Mouse (Mus musculus) hindbrain, embryonic 15.5 days (tissue): Measurements from ENCODE around the gene Lifr. TPM values are rescaled to one million over a fixed set of nuclear protein-coding genes. Genes with fewer than 3 reads are reported as not detected.

ENCODE experiments used
- ATAC-seq: fragments of 200-750 bp; cut with Nextera tagmentation; 2 replicates; pipeline ENCODE4 v1.8.0; 2017; ENCODE audit warnings: low read depth, moderate number of reproducible peaks, moderate TSS enrichment; ENCODE audit not compliant: low FRiP score
- H3K27ac ChIP-seq: fragments of 300-500 bp; sonication (generic); replicated peaks from 2 replicates; pipeline ENCODE4 v1.5.1; 2015; ENCODE audit warnings: mild to moderate bottlenecking, inconsistent platforms
- H3K27me3 ChIP-seq: fragments of 300-500 bp; sonication (generic); 2 replicates; pipeline ENCODE4 v1.6.1; 2015; ENCODE audit warnings: control low read depth, inconsistent platforms
- H3K36me3 ChIP-seq: fragments of 300-500 bp; sonication (generic); 2 replicates; pipeline ENCODE4 v1.6.1; 2015; ENCODE audit warnings: control low read depth, inconsistent platforms
- H3K4me1 ChIP-seq: fragments of 300-500 bp; sonication (generic); replicated peaks from 2 replicates; pipeline ENCODE4 v1.6.1; 2015; ENCODE audit warnings: control low read depth, inconsistent platforms
- H3K4me2 ChIP-seq: fragments of 300-500 bp; sonication (generic); 2 replicates; pipeline ENCODE4 v1.6.1; 2015; ENCODE audit warnings: moderate library complexity, mild to moderate bottlenecking, inconsistent platforms
- H3K4me3 ChIP-seq: fragments of 300-500 bp; sonication (generic); 2 replicates; pipeline ENCODE4 v1.5.1; 2015; ENCODE audit warnings: mild to moderate bottlenecking, inconsistent platforms
- H3K9ac ChIP-seq: fragments of 300-500 bp; sonication (generic); 2 replicates; pipeline ENCODE4 v1.6.1; 2015; ENCODE audit warnings: inconsistent platforms
- H3K9me3 ChIP-seq: fragments of 300-500 bp; sonication (generic); 2 replicates; pipeline ENCODE4 v1.6.1; 2016; ENCODE audit warnings: control low read depth, inconsistent platforms
- WGBS: fragments of 180-500 bp; shearing (Covaris S2); methylation state at CpG from one replicate; pipeline ENCODE4 v1.1.7; 2015; 5-methylcytosine and 5-hydroxymethylcytosine counted together
- polyA plus RNA-seq: library from polyadenylated mRNA; unstranded; fragments of >200 nt; fragmentation: Nextera tagmentation; extraction: Ambion mirVana; gene quantifications from 2 replicates; pipeline ENCODE4 v1.2.1, GENCODE M21; 2015

Gene Lifr
- polyA plus RNA-seq, 1 experiment from 2014 or later, result 18.3 TPM

DNA sequence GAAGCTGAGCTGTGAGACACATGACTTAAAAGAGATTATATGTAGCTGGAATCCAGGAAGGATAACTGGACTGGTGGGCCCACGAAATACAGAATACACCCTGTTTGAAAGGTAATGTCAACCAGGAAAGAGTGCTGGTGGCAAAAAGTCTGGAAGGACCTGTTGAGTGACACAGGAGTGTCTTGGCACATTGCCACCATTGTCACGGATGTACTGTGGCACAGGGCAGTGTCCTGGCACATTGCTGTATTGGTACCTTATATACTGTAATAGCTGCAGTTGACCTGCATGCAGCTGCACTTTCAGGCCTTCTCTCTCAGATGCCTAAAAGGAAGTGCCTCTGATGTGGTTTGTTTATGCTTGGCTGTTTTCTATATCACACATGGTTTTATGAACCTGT, 82.5 kb downstream of the Lifr start:
- H3K36me3 ChIP-seq, result peaks cover 10% of the 10 kb centered on the region; the same call in 1 of the 2 replicates
- no peak overlapping the region for H3K4me2 ChIP-seq
- H3K27ac ChIP-seq, result no peak overlapping the region
- H3K9ac ChIP-seq, result no peak overlapping the region
- no peaks in the 10 kb centered on the region for H3K4me1 ChIP-seq
- WGBS, result 58% methylated on average over 2 of the region's 2 CpGs
- no peaks in the 10 kb centered on the region for H3K9me3 ChIP-seq
- no peaks in the 10 kb centered on the region for H3K27me3 ChIP-seq
- ATAC-seq, result no peak
- H3K4me3 ChIP-seq, result no peak overlapping the region

DNA sequence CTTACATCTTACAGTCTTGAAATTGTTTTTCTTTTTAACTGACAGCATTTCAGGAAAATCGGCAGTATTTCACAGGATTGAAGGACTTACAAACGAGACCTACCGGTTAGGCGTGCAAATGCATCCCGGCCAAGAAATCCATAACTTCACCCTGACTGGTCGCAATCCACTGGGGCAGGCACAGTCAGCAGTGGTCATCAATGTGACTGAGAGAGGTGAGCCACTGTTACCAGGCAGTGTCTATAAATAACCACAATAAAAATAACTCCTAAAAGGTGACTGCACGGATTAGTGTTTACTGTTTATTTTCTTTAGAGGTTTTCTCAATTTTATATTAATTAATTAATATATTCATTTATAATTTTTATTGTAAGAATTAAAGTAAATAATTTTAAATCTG, 82.9 kb downstream of the Lifr start:
- 85% methylated on average over 7 of the region's 7 CpGs for WGBS

DNA sequence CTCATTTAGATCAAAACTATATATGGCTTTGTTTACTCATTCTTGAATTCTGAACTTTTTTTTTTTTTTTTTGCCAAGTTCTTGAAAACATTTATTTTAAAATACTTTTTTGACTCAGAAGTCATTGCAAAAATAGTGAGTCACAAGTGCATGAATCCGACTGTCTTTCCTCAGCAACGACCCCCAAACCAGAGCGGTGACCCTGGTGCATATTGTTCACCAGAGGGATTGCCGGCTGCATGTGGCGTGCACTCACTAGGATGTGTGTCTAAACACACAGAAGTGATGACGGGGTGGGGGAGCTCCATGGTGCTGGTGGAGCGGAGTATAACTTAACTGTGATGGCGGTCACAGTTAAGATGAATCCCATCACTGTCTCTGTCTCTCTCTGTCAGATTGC, 83.4 kb downstream of the Lifr start:
- Histone ChIP-seq H3K4me2 (no peak overlapping the region), H3K27ac (no peak overlapping the region), H3K9ac (no peak overlapping the region), H3K4me3 (no peak overlapping the region), H3K4me1 (no peaks in the 10 kb centered on the region), H3K9me3 (no peaks in the 10 kb centered on the region), H3K27me3 (no peaks in the 10 kb centered on the region), H3K36me3 (peaks cover 14% of the 10 kb centered on the region; the same call in 1 of the 2 replicates)
- WGBS, result 87% methylated on average over 8 of the region's 8 CpGs
- no peak for ATAC-seq

More for the DNA sequence above, 82.9 kb downstream of the Lifr start:
- Histone ChIP-seq H3K4me1 (no peaks in the 10 kb centered on the region), H3K36me3 (peaks cover 14% of the 10 kb centered on the region; the same call in 1 of the 2 replicates), H3K27me3 (no peaks in the 10 kb centered on the region), H3K27ac (no peak overlapping the region), H3K4me2 (no peak overlapping the region), H3K4me3 (no peak overlapping the region), H3K9me3 (no peaks in the 10 kb centered on the region), H3K9ac (no peak overlapping the region)
- ATAC-seq, result no peak

DNA sequence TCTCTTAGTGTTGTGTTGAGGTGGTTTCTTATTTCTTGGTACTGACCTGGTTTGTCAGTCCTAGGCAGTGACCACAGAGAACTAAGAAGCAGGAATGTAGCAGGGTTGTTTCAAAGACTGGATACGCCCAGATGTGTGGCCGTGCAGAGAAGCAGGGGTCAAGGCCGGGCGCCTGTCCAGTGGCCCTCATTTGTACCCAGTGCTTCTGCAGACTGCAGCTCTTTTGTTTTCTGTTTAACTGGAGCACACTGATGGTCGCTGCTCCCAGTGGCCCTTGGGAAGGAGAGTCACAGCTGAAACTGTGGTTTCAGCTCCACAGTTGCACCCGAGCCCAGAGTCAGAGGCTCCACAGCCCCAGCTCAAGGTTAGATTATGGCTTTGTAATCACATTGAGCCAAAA, 90.2 kb downstream of the Lifr start:
- no peak for ATAC-seq
- WGBS, result 56% methylated on average over 6 of the region's 6 CpGs
- peaks cover 21% of the 10 kb centered on the region for H3K36me3 ChIP-seq

GRCm38 (mm10) chr15:7187682-7188081, 97.3 kb downstream of the Lifr start:
- peaks cover 11% of the 10 kb centered on the region for H3K36me3 ChIP-seq
- no peak overlapping the region for H3K4me2 ChIP-seq
- no peak overlapping the region for H3K27ac ChIP-seq
- no peaks in the 10 kb centered on the region for H3K27me3 ChIP-seq
- no peaks in the 10 kb centered on the region for H3K4me1 ChIP-seq
- 87% methylated on average over 6 of the region's 6 CpGs for WGBS
- H3K4me3 ChIP-seq, result no peak overlapping the region
- no peak for ATAC-seq
- no peaks in the 10 kb centered on the region for H3K9me3 ChIP-seq
- H3K9ac ChIP-seq, result no peak overlapping the region

More for the DNA sequence above, 90.2 kb downstream of the Lifr start:
- Histone ChIP-seq H3K9me3 (no peaks in the 10 kb centered on the region), H3K27me3 (no peaks in the 10 kb centered on the region), H3K27ac (no peak overlapping the region), H3K4me3 (no peak overlapping the region), H3K9ac (no peak overlapping the region), H3K4me1 (no peaks in the 10 kb centered on the region), H3K4me2 (no peak overlapping the region)

DNA sequence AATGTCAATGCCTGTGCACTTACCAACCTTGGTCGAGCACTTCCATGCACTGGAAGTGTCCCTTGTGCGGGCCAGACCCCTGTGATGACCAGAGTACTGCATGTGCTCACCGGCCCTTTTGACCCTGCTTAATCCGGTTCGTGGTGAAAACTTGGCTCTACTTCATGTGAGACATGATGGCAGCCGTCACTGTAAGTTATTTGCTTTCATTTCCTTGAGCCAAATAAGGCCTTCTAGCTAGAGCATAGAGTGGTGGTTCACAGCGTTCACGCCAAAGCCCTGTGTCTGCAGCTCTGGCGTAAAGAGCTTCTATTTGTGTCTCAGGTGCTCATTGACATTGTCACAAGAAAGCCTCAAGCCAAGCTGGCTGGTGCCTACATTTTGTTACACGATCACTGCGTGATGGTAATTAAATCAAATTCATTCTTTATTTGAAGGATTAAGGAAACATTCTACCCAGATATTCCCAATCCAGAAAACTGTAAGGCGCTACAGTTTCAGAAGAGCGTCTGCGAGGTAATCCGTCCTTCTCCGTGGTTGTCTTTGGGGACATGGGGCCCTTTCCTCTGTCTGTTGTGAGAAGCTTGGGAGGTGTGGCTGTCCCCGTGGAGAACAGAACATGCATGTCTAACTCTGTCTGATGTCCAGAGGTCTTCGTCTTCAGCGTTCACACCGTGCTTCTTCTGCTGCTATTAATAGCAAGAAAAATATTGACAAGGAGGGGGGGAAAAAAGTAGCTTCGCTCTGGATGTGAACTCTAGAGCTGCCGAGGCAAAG, 99.5 kb downstream of the Lifr start:
- H3K36me3 ChIP-seq, result peaks cover 8% of the 10 kb centered on the region

GRCm38 (mm10) chr15:7191074-7191473, 100.7 kb downstream of the Lifr start:
- Histone ChIP-seq H3K27me3 (no peaks in the 10 kb centered on the region), H3K36me3 (0 out of 2 replicates have a peak, but pooled peaks cover 6% of the 10 kb centered on the region), H3K9me3 (no peaks in the 10 kb centered on the region), H3K4me3 (no peak overlapping the region), H3K4me2 (no peak overlapping the region), H3K9ac (no peak overlapping the region), H3K4me1 (peaks cover 20% of the 10 kb centered on the region), H3K27ac (no peak overlapping the region)
- ATAC-seq, result no peak
- 87% methylated on average over 4 of the region's 4 CpGs for WGBS

More for the DNA sequence above, 99.5 kb downstream of the Lifr start:
- Histone ChIP-seq H3K9me3 (no peaks in the 10 kb centered on the region), H3K27ac (no peak overlapping the region), H3K9ac (no peak overlapping the region), H3K4me2 (no peak overlapping the region), H3K4me3 (no peak overlapping the region), H3K27me3 (no peaks in the 10 kb centered on the region), H3K4me1 (peaks cover 13% of the 10 kb centered on the region)
- ATAC-seq, result no peak
- 89% methylated on average over 22 of the region's 22 CpGs for WGBS

DNA sequence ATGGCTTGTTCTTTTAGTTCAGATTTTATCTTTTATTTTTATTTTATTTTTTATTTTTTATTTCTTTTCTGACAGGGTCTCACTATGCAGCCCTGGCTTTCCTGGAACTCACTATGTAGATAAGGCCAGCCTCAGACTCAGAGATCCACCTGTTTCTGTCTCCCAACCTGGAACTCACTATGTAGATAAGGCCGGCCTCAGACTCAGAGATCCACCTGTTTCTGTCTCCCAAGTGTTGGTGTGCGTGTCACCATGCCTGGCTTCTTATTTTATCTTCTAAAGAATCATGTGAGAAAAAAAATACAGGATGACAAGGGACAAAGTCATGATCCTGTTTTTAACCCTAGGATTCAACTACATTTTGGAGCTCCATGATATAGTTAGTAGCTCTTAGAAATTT, 102.2 kb downstream of the Lifr start:
- no peaks in the 10 kb centered on the region for H3K9me3 ChIP-seq
- no peak for ATAC-seq
- no peak overlapping the region for H3K4me2 ChIP-seq
- H3K27ac ChIP-seq, result no peak overlapping the region
- H3K4me3 ChIP-seq, result no peak overlapping the region
- 0 out of 2 replicates have a peak, but pooled peaks cover 6% of the 10 kb centered on the region for H3K36me3 ChIP-seq
- no peaks in the 10 kb centered on the region for H3K27me3 ChIP-seq
- no peak overlapping the region for H3K9ac ChIP-seq
- 93% methylated on average over 2 of the region's 2 CpGs for WGBS
- H3K4me1 ChIP-seq, result peaks cover 20% of the 10 kb centered on the region

- Histone ChIP-seq H3K27me3 (no peaks in the 10 kb centered on the region), H3K4me2 (peak overlapping the region; percentile 9; the same call in 1 of the 2 replicates), H3K9ac (no peak overlapping the region), H3K4me3 (no peak overlapping the region), H3K9me3 (no peaks in the 10 kb centered on the region), H3K27ac (peak overlapping the region; percentile 70), H3K4me1 (peaks cover 35% of the 10 kb centered on the region), H3K36me3 (0 out of 2 replicates have a peak, but pooled peaks cover 6% of the 10 kb centered on the region)
- WGBS, result 11% methylated on average over 13 of the region's 13 CpGs
- peak; percentile 37 for ATAC-seq
Observed at GRCm38 (mm10) chr15:7194147-7194720, 103.8 kb downstream of the Lifr start.

GRCm38 (mm10) chr15:7194748-7195221, 104.4 kb downstream of the Lifr start:
- H3K4me1 ChIP-seq, result peaks cover 39% of the 10 kb centered on the region
- ATAC-seq, result peak; percentile 78
- H3K27me3 ChIP-seq, result no peaks in the 10 kb centered on the region
- peak overlapping the region; percentile 70 for H3K27ac ChIP-seq
- 0 out of 2 replicates have a peak, but pooled peaks cover 6% of the 10 kb centered on the region for H3K36me3 ChIP-seq
- no peak overlapping the region for H3K4me3 ChIP-seq
- 13% methylated on average over 6 of the region's 6 CpGs for WGBS
- H3K9me3 ChIP-seq, result no peaks in the 10 kb centered on the region
- H3K4me2 ChIP-seq, result peak overlapping the region; percentile 9; the same call in 1 of the 2 replicates
- H3K9ac ChIP-seq, result no peak overlapping the region

DNA sequence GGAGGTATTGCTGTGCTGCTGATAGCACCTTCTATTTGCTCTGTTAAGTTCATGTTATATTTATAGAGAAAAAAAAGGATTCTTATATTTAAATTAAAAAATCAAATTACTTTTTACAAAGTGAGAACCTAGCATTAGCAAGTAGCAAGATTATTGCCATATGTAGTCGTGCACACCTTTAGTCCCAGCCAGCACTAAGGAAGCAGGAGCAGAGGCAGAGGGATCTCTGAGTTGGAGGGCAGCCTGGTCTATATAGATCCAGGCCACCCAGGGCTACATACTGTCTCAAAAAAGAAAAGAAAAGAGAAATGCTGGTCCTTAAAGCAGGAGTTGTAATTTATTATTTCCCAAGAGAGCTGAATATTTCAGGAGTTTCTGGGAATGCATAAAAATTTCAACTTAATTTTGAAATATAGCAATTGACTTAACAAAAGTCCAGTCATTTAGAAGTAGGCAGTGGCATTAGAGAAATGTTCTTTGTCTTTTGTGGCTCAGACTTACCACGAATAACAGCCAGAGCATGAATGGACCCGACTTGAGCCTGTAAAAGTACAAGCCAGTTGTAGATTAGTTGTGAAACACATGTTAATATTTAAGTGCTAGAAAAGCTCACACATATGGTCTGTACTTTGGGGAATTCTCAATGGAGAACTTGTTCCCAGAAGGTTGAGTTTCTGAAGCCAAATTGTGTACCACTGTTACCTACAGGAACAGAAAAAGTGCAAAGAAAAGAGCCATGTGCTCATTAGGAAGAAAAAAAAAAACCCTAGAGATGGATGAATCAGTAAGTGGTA, 107.4 kb downstream of the Lifr start:
- H3K4me1 ChIP-seq, result peaks cover 43% of the 10 kb centered on the region
- no peaks in the 10 kb centered on the region for H3K36me3 ChIP-seq
- no peak overlapping the region for H3K4me2 ChIP-seq
- no peak overlapping the region for H3K9ac ChIP-seq
- no peaks in the 10 kb centered on the region for H3K27me3 ChIP-seq
- no peak overlapping the region for H3K4me3 ChIP-seq
- no peak for ATAC-seq
- WGBS, result 47% methylated on average over 3 of the region's 3 CpGs
- H3K9me3 ChIP-seq, result no peaks in the 10 kb centered on the region
- peak overlapping the region; percentile 55; the same call in 1 of the 2 replicates for H3K27ac ChIP-seq
